Mouse (Mus musculus) monocyte, adult 2 months (primary cell): ENCODE data around the gene Vmo1.
A peak's percentile ranks its signal among the peaks of the same experiment; 100 is the strongest.

Experiments used
- DNase-seq, 2 experiments: peaks; one replicate each; pipeline ENCODE4 v3.0.0; 2022; ENCODE audit warnings: low spot score in 2 of 2, low read depth in 1 of 2

The Vmo1 gene

DNA sequence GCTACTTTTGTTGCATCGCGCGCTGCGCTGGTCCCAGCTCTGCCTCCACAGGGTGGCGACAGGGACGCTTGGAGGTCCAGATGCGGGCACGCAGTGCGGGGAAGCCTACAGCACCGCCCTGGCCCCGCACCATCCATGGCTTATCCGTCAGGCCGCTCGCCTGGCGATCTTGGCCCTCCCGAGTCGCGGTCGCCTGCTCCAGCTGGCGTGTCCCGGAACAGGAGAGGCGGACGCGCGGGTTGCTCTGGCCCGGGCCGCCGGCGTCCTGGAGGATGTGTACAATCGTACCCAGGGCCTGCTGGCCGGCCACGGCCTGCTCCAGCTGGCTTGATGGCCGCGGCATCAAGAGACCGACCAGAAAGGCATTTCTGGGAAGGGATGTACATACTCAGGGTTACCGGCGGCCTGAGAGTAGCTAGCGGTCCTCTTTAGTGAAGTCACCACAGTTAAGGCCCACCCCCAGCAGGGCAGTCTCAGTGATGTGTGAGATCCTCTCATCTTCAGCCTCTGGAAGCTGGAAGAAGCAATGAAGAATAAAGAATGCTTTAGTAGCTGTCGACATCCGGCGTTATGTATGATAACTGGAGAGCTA is 5.9 kb upstream of the Vmo1 start:
- no peak for DNase-seq

- DNase-seq: no peak
Observed at GRCm38 (mm10) chr11:70518923-70519322, 4.5 kb upstream of the Vmo1 start, which contains the start of gene Gltpd2. Gene Gltpd2 (plus strand): TSS chr11:70519196.

GRCm38 (mm10) chr11:70518436-70518835 is 4.0 kb upstream of the Vmo1 start:
- DNase-seq: no peak

GRCm38 (mm10) chr11:70516352-70516751 is 1.9 kb upstream of the Vmo1 start:
- DNase-seq: no peak

DNA sequence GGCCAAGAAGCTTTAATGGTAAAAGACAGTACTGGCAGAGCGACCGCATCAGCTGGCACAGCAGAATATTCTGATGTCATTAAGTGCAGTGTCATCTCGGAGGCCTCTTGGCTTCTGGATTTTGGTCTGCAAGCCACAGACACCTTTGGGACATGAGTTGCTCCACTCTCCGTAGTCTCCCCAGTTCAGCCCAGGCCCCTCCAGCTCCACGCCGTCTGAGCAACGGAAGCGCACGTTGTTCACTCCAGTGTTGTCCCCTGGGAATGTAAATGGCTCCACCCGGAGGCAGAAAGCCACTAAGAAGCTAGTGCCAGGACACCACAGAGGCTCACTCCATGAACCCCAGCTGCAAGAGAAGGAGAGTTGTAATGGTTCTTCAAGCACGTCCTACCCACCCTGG is 896 bp downstream of the Vmo1 start:
- DNase-seq: no peak

DNA sequence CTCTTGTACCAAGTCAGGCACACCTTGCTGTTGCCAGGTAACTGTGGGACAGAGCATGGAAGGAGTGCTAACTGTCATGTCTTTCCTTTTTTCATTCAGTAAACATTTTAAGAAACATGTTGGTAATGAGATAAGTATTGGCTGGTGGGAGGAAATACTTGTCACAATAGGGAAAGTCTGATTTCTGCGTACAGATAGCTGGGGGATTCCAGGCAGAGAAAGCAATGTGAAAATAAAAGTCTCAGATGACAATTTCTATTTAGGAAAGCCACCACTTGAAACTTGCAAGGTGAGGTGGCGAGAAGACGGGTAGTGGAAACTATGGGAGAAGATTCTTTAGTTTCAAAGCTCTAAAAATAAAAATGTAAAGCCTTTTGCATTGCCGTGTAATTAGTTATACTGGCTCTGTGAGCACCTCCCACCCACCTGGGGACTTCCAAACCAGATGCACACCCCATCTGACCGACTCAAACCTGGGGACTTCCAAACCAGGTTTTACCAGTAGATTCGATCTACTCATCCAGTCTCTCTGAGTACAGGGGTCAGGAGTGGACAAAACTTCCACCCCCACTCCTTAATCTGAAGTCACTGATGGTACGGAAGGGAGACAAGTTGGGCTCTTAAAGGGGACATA is 1.6 kb downstream of the Vmo1 start:
- DNase-seq: no peak

GRCm38 (mm10) chr11:70511825-70512224 is 2.6 kb downstream of the Vmo1 start:
- no peak for DNase-seq

DNA sequence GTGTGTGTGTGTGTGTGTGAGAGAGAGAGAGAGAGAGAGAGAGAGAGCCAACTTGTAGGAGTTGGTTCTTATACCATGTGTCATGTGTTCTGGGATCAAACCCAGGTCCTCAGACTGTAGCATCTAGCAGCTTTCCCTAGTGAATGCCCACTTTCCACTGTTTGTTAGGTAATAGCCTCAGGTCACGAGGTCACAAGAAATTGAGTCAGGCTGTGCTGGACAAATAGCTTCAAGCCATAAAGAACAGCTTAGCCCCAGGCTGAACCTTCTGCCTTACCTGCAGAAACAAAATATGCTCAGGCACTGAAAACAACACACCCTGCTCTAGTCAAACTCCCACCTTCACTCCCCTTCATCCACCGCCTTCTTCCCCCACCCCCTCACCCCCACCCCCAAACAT is 3.2 kb downstream of the Vmo1 start:
- no peak for DNase-seq

GRCm38 (mm10) chr11:70509753-70510564 is 4.5 kb downstream of the Vmo1 start:
- DNase-seq: no peak

DNA sequence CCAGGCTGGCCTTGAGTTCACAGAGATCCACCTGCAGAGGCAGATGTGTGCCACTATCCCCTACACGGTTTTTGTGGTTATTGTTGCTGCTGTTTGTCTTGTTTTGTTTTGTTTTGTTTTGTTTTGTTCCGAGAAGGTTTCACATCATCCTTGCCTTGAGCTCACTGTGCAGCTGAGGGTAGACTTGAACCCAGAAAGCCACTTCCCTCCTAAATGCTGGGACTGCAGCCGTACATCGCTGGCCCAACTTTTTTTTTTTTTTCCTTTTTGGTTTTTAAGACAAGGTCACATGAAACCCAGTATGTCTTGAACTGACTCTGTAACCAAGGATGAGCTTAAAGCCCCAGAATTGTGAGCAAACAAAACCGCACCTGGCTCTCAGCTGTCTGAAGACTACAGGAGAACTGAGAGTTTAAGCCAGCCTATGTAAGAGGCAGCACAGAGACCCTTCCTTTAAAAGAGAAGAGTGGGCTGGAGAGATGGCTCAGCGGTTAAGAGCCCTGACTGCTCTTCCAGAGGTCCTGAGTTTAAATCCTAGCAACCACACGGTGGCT is 7.4 kb downstream of the Vmo1 start:
- no peak for DNase-seq

GRCm38 (mm10) chr11:70506385-70506784 is 8.0 kb downstream of the Vmo1 start:
- DNase-seq: peak; percentile 32 to 60

GRCm38 (mm10) chr11:70504970-70505369 is 9.4 kb downstream of the Vmo1 start, which contains the start of gene Tm4sf5:
Gene Tm4sf5 (plus strand): TSS chr11:70505244.
- no peak for DNase-seq

GRCm38 (mm10) chr11:70502018-70502417 is 12.4 kb downstream of the Vmo1 start:
- DNase-seq: no peak

GRCm38 (mm10) chr11:70500476-70500812 is 14.0 kb downstream of the Vmo1 start:
- DNase-seq: no peak

- DNase-seq: no peak
Observed at GRCm38 (mm10) chr11:70499566-70500475, 14.6 kb downstream of the Vmo1 start.

DNA sequence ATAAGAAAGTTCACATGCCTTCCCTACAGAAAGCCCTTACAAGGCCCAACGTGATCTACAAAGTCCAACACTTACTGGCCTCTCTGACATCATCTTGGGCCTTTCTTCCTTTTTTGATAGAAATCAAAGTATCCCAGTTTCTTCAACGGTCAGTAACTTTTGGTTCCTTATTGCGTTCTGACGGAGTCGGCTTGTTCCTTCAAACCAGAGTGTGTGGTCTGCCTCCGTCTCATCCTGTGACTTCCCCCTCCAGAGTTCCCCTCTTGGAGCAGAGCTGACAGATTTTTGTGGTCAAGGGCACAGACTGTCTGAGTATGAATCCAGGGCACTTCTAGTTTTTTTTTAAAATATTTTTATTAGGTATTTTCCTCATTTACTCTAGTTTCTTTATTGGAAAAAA is 24.7 kb downstream of the Vmo1 start:
- DNase-seq: peak; percentile 67 to 74

GRCm38 (mm10) chr11:70489138-70489537 is 25.3 kb downstream of the Vmo1 start:
- no peak for DNase-seq

GRCm38 (mm10) chr11:70487816-70488215 is 26.6 kb downstream of the Vmo1 start:
- no peak for DNase-seq

- no peak for DNase-seq
Observed at GRCm38 (mm10) chr11:70485498-70485897, 28.9 kb downstream of the Vmo1 start.

GRCm38 (mm10) chr11:70474872-70475534 is 39.4 kb downstream of the Vmo1 start:
- DNase-seq: no peak
